Mouse (Mus musculus) thymus, postnatal 4 days (tissue): Measurements from ENCODE around the gene Txndc16.

Experiments used
- DNase-seq: peaks from one replicate; pipeline ENCODE4 v3.0.0; 2021

Txndc16 gene

GRCm38 (mm10) chr14:45220090-45220956 is at the start of gene Txndc16:
Gene Txndc16 (minus strand): TSS chr14:45220328.
- peak; percentile 76 for DNase-seq

GRCm38 (mm10) chr14:45263831-45264592 is 43.9 kb upstream of the Txndc16 start:
- DNase-seq: no peak

- DNase-seq: no peak
Measured at GRCm38 (mm10) chr14:45251548-45252076, 31.5 kb upstream of the Txndc16 start.

GRCm38 (mm10) chr14:45241613-45242012 is 21.5 kb upstream of the Txndc16 start:
- DNase-seq: peak; percentile 24

GRCm38 (mm10) chr14:45239042-45239441 is 18.9 kb upstream of the Txndc16 start:
- no peak for DNase-seq

DNA sequence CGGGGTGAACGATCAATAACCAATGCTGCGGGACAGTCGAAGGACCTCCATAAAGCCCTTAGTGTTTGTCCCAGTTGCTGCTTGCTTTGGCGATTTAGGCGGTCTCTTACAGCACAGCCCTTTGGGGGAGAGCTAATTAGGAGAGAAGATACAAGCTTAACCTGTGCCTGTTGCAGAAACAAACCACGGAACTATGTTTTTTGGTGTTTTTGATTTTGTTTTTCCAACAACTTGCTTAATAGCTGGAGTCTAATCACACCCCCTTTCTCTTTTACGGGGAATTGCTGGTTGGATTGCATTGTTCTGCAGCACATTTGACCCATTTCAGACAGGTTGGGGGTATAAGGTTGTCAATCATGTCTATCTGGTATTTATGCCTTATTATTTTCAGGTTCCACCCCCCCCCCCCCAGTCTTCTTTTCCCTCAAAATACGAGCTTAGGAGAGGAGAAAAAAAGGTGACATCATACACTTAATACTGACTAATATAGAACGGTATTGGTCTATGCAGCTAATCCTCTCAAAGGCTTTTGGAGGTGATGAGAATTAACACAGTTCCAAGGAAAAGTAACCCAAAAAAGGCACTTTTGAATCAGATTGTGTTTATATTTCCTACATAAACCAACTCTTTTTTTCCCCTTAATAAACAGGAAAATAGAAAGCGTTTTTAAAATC is 966 bp upstream of the Txndc16 start:
- no peak for DNase-seq

GRCm38 (mm10) chr14:45219281-45220089 is 643 bp downstream of the Txndc16 start, which contains the start of gene Gpr137c:
Gene Gpr137c (plus strand): TSS chr14:45219717.
- peak; percentile 98 for DNase-seq

GRCm38 (mm10) chr14:45217693-45218092 is 2.4 kb downstream of the Txndc16 start:
- no peak for DNase-seq

- DNase-seq: no peak
Measured at GRCm38 (mm10) chr14:45216711-45217340, 3.3 kb downstream of the Txndc16 start.

GRCm38 (mm10) chr14:45211431-45211830 is 8.7 kb downstream of the Txndc16 start:
- no peak for DNase-seq

GRCm38 (mm10) chr14:45210683-45211082 is 9.4 kb downstream of the Txndc16 start:
- no peak for DNase-seq

DNA sequence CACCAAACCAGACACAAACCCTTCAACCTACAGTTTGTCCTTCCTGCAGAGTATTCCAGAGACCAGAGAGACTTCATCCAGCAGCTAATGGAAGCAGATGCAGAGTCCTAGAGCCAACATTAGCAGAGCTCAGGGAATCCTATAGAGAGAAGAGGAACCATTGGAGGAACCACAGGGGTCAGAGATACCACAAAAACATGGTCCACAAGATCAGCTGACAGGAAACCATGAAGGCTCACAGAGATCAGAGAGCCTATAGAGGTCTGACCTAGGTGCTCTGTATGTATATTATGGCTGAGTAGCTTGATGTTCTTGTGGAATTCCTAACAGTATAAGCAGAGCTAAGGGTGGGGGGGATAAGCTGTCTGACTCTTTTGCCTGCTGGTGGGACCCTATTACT is 19.5 kb downstream of the Txndc16 start:
- DNase-seq: no peak

- no peak for DNase-seq
Measured at GRCm38 (mm10) chr14:45190999-45191398, 29.1 kb downstream of the Txndc16 start.

DNA sequence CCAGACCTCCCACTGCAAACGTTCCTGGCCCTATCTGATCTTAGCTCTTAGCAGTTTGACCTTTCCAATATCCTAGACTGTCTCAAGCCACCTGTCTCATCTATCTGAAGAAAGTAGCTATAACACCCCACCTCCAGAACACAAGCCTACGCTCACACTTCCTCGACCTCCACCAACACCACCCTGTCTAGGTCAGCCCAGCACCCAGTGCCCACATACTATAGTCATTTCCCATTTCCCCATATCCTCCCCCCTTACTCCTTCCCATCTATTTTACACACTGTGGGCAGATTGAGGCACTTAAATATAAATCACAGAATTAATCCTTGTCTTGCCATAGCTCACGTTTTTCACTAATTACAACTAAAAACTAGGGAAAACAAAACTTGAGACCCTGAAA is 38.5 kb downstream of the Txndc16 start:
- no peak for DNase-seq

DNA sequence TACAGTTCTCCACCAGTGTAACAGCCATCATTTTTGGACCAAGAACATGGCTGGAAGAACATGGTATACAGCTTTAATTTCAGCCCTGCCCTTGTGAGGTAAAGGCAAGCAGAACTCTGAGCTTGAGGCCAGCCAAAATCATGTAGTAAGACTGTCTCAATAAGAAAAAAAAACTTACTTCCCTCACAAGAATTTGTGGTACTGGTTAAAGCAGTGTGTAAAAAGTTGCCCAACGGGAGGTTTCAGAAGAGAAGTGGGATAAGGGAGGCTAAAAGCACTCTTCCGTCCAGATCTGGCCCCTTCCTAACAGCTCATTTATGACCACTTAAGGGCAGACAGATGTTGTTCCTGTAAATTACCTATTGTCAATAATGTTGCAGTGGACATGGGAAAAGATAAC is 40.5 kb downstream of the Txndc16 start:
- DNase-seq: no peak

- DNase-seq: no peak
Measured at GRCm38 (mm10) chr14:45179186-45179585, 40.9 kb downstream of the Txndc16 start.

DNA sequence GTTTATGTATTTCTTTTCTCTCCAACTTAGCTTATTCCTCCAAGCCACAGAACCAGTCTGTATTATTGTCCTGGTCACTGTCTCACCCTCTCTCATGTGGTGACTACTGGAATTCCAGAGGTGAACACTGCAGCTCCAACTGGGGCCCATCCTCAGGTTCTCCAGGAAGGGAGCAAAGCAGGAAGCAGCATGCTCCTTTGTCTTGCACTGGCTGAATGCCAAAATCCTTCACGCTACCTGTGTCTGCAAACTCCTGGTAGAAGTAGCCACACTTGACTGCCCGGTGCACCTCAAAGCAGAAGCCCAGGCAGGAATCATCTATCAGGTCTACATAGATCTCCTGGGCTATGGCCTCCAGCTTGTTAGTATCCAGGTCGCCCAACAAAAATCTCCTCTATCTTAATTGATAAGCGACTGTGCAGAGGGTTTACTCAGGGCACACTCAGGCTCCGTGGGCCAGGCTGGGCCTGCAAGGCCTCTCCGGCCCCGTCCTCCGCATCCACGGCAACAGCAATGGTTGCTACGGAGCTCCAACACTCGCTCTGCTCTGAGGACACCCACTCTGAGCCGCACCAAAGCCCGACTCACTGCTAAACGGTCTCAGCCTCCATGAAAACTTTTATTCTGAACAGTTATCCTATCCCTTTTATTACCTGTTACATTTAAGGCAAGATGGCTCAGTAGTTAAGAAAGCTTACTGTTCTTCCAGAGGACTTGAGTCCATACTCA is 45.0 kb downstream of the Txndc16 start:
- no peak for DNase-seq

- no peak for DNase-seq
Measured at GRCm38 (mm10) chr14:45172260-45172659, 47.9 kb downstream of the Txndc16 start.

DNA sequence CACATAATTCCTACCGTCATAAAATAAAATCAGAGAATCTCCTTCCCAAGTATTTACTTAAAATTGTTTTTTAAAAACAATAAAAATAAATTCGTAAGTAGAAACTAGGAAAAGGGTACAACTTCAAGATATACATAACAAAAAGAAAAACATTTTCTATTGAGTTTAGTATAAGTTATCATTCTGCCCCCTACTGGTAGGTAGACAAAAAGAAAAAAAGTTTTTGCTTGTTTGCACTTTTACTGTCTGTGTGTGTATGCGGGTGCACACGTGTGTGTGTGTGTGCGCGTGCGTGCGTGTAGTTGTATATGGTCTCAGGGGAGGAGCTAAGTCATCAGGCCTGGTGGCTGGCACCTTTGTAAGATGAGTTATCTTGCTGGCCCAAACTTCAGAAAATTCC is 52.8 kb downstream of the Txndc16 start:
- DNase-seq: no peak

GRCm38 (mm10) chr14:45155511-45156173 is 64.5 kb downstream of the Txndc16 start:
- DNase-seq: peak; percentile 34
